Mouse (Mus musculus): ENCODE data around the gene Tor2a. TPM values are rescaled to one million over a fixed set of nuclear protein-coding genes. Genes with fewer than 3 reads are reported as not detected.
A peak's percentile ranks its signal among the peaks of the same experiment; 100 is the strongest.

Tor2a gene
- polyA plus RNA-seq, 1 experiment from 2014 or later: 55.9 TPM

GRCm38 (mm10) chr2:32795748-32796418 is 38.8 kb downstream of the Tor2a start:
- no peak for ATAC-seq (ENCODE audit: low FRiP score)
- H3K4me3 ChIP-seq: no peak overlapping the region
- 85% methylated on average over 13 of the region's 13 CpGs for WGBS
- peaks cover 9% of the 10 kb centered on the region; the same call in 1 of the 2 replicates for H3K4me1 ChIP-seq
- H3K27ac ChIP-seq: no peak overlapping the region
- no peaks in the 10 kb centered on the region for H3K9me3 ChIP-seq (replicated peaks)
- no peaks in the 10 kb centered on the region for H3K27me3 ChIP-seq
- H3K36me3 ChIP-seq: peaks cover 87% of the 10 kb centered on the region
- no peak overlapping the region for H3K9ac ChIP-seq
- H3K4me2 ChIP-seq (replicated peaks): no peak overlapping the region

- H3K36me3 ChIP-seq: peaks cover 92% of the 10 kb centered on the region
- H3K27ac ChIP-seq: 0 out of 2 replicates have a peak overlapping the region, but pooled peaks have one; percentile 18
Observed at GRCm38 (mm10) chr2:32798251-32798962, 41.4 kb downstream of the Tor2a start.

GRCm38 (mm10) chr2:32808816-32809566 is 52.0 kb downstream of the Tor2a start:
- Histone ChIP-seq H3K4me3 (no peak overlapping the region), H3K36me3 (peaks cover 74% of the 10 kb centered on the region), H3K27me3 (no peaks in the 10 kb centered on the region), H3K9ac (no peak overlapping the region), H3K9me3 (replicated peaks) (no peaks in the 10 kb centered on the region), H3K4me2 (replicated peaks) (no peak overlapping the region), H3K27ac (no peak overlapping the region), H3K4me1 (no peaks in the 10 kb centered on the region)
- 92% methylated on average over 14 of the region's 14 CpGs for WGBS
- no peak for ATAC-seq (ENCODE audit: low FRiP score)

More at GRCm38 (mm10) chr2:32798251-32798962, 41.4 kb downstream of the Tor2a start:
- H3K4me3 ChIP-seq: no peak overlapping the region
- 72% methylated on average over 10 of the region's 10 CpGs for WGBS
- ATAC-seq (ENCODE audit: low FRiP score): no peak
- H3K27me3 ChIP-seq: no peaks in the 10 kb centered on the region
- no peak overlapping the region for H3K4me2 ChIP-seq (replicated peaks)
- H3K4me1 ChIP-seq: peaks cover 9% of the 10 kb centered on the region; the same call in 1 of the 2 replicates
- no peaks in the 10 kb centered on the region for H3K9me3 ChIP-seq (replicated peaks)
- H3K9ac ChIP-seq: no peak overlapping the region

MicroRNA genes within 50 kb of the gene (microRNA counts, 519-probe panel; counts per million panel counts)
- 470 counts per million, percentile 58 among the panel's probes with 10 or more counts for microRNA mmu-miR-2861

Small RNA genes lying within 50 kb of the gene (microRNA-seq; reads per million reads assigned to microRNA genes)
- not detected for gene Mir2861
- gene Mir3960: not detected

Other genes with a start within 250 kb of the Tor2a start
- 12.6 and 15.5 TPM in 2 replicates for gene Fam102a, start 221.9 kb upstream of the Tor2a start, polyA plus RNA-seq (2016; fragmentation: Nextera tagmentation; extraction: Ambion mirVana)
- gene Dpm2, start 186.4 kb upstream of the Tor2a start, polyA plus RNA-seq (2016; fragmentation: Nextera tagmentation; extraction: Ambion mirVana): 110 and 117 TPM in 2 replicates
- gene Pip5kl1, start 182.4 kb upstream of the Tor2a start, polyA plus RNA-seq (2016; fragmentation: Nextera tagmentation; extraction: Ambion mirVana): 4.2 and 5.0 TPM in 2 replicates
- 0.31 and 0.56 TPM in 2 replicates for gene 9430097D07Rik, start 181.6 kb upstream of the Tor2a start, polyA plus RNA-seq (2016; fragmentation: Nextera tagmentation; extraction: Ambion mirVana)
- 21.5 and 22.9 TPM in 2 replicates for gene St6galnac4, start 170.1 kb upstream of the Tor2a start, polyA plus RNA-seq (2016; fragmentation: Nextera tagmentation; extraction: Ambion mirVana)
- 13.5 and 14.3 TPM in 2 replicates for gene St6galnac6, start 157.5 kb upstream of the Tor2a start, polyA plus RNA-seq (2016; fragmentation: Nextera tagmentation; extraction: Ambion mirVana)
- gene Ak1, start 135.5 kb upstream of the Tor2a start, polyA plus RNA-seq (2016; fragmentation: Nextera tagmentation; extraction: Ambion mirVana): 40.4 and 43.2 TPM in 2 replicates
- gene Eng, start 110.6 kb upstream of the Tor2a start, polyA plus RNA-seq (2016; fragmentation: Nextera tagmentation; extraction: Ambion mirVana): 31.6 and 32.1 TPM in 2 replicates
- 19.5 and 20.1 TPM in 2 replicates for gene Fpgs, start 53.1 kb upstream of the Tor2a start, polyA plus RNA-seq (2016; fragmentation: Nextera tagmentation; extraction: Ambion mirVana)
- gene Cdk9, start 44.2 kb upstream of the Tor2a start, polyA plus RNA-seq (2016; fragmentation: Nextera tagmentation; extraction: Ambion mirVana): 99.0 and 101 TPM in 2 replicates
- gene Sh2d3c, start 36.2 kb upstream of the Tor2a start, polyA plus RNA-seq (2016; fragmentation: Nextera tagmentation; extraction: Ambion mirVana): 33.5 and 34.8 TPM in 2 replicates
- 1.6 and 2.0 TPM in 2 replicates for gene 6330409D20Rik, start 16.2 kb upstream of the Tor2a start, polyA plus RNA-seq (2016; fragmentation: Nextera tagmentation; extraction: Ambion mirVana)
- gene Ttc16, start 18.4 kb downstream of the Tor2a start, polyA plus RNA-seq (2016; fragmentation: Nextera tagmentation; extraction: Ambion mirVana): 0.63 and 1.1 TPM in 2 replicates
- gene Ptrh1, start 18.6 kb downstream of the Tor2a start, polyA plus RNA-seq (2016; fragmentation: Nextera tagmentation; extraction: Ambion mirVana): 4.6 and 5.6 TPM in 2 replicates
- gene Cfap157, start 27.2 kb downstream of the Tor2a start, polyA plus RNA-seq (2016; fragmentation: Nextera tagmentation; extraction: Ambion mirVana): 0.85 and 1.5 TPM in 2 replicates
- 102 and 105 TPM in 2 replicates for gene Stxbp1, start 90.0 kb downstream of the Tor2a start, polyA plus RNA-seq (2016; fragmentation: Nextera tagmentation; extraction: Ambion mirVana)
- gene Fam129b, start 118.9 kb downstream of the Tor2a start, polyA plus RNA-seq (2016; fragmentation: Nextera tagmentation; extraction: Ambion mirVana): 42.2 and 43.8 TPM in 2 replicates
- gene Rpl12, start 204.3 kb downstream of the Tor2a start, polyA plus RNA-seq (2016; fragmentation: Nextera tagmentation; extraction: Ambion mirVana): 101 and 114 TPM in 2 replicates
- 19.0 and 22.0 TPM in 2 replicates for gene Lrsam1, start 204.4 kb downstream of the Tor2a start, polyA plus RNA-seq (2016; fragmentation: Nextera tagmentation; extraction: Ambion mirVana)
- gene Slc2a8, start 224.8 kb downstream of the Tor2a start, polyA plus RNA-seq (2016; fragmentation: Nextera tagmentation; extraction: Ambion mirVana): 22.4 and 23.9 TPM in 2 replicates

Data from hindbrain, embryonic 12.5 days (tissue).